Mouse (Mus musculus) CH12.LX (cell line): Measurements from ENCODE around the gene Scrt2. TPM values are rescaled to one million over a fixed set of nuclear protein-coding genes. Genes with fewer than 3 reads are reported as not detected.

Source experiments
- DNase-seq: peaks from one replicate; pipeline ENCODE4 v3.0.0-alpha.2; 2013; ENCODE audit errors: extremely low read depth
- H3K27ac ChIP-seq: 2 replicates; pipeline ENCODE4 v1.5.1; 2012; ENCODE audit warnings: low read depth, mild to moderate bottlenecking, control low read depth, moderate library complexity; ENCODE audit not compliant: insufficient read depth
- H3K27me3 ChIP-seq: replicated peaks from 2 replicates; pipeline ENCODE3; 2012; ENCODE audit warnings: inconsistent platforms
- H3K36me3 ChIP-seq, 2 experiments: replicated peaks in 1 of 2; 2 replicates each; pipeline versions ENCODE3 to v1.6.1; 2012; ENCODE audit warnings: inconsistent platforms in 1 of 2, low read length in 1 of 2, mild to moderate bottlenecking in 1 of 2, mixed read lengths in 1 of 2, moderate library complexity in 1 of 2; ENCODE audit not compliant: control insufficient read depth in 1 of 2, insufficient read depth in 1 of 2
- H3K4me1 ChIP-seq, 2 experiments: 2 replicates each; pipeline ENCODE4 v1.6.1; 2012; ENCODE audit warnings: inconsistent platforms in 1 of 2, moderate library complexity in 1 of 2; ENCODE audit not compliant: insufficient read depth in 2 of 2, control insufficient read depth in 1 of 2
- H3K4me2 ChIP-seq: 2 replicates; pipeline ENCODE4 v1.6.1; 2012; ENCODE audit warnings: low read depth, mild to moderate bottlenecking, control low read depth; ENCODE audit not compliant: poor library complexity, insufficient read depth, severe bottlenecking
- H3K4me3 ChIP-seq, 3 experiments: fragments of 150-350 bp in 1 of 3; sonication (generic) in 1 of 3; replicated peaks in 1 of 3; 2 replicates each; pipeline versions ENCODE3 to v1.5.1; 2011 to 2012; ENCODE audit warnings: low read depth in 2 of 3, low read length in 2 of 3, mild to moderate bottlenecking in 2 of 3, moderate library complexity in 2 of 3, control low read depth in 1 of 3, improper control_type of control experiment in 1 of 3, inconsistent platforms in 1 of 3, mixed read lengths in 1 of 3; ENCODE audit not compliant: poor library complexity in 1 of 3
- H3K79me2 ChIP-seq: replicated peaks from 2 replicates; pipeline ENCODE4 v1.6.1; 2012; ENCODE audit warnings: mild to moderate bottlenecking, moderate library complexity; ENCODE audit not compliant: control insufficient read depth, poor library complexity, insufficient read depth, severe bottlenecking; ENCODE audit errors: extremely low read depth
- H3K9ac ChIP-seq: 2 replicates; pipeline ENCODE4 v1.6.1; 2012; ENCODE audit warnings: low read depth, mild to moderate bottlenecking, control low read depth, moderate library complexity; ENCODE audit not compliant: insufficient read depth
- H3K9me3 ChIP-seq: replicated peaks from 2 replicates; pipeline ENCODE3; 2012; ENCODE audit warnings: low read length, inconsistent platforms, mixed read lengths
- MAFK ChIP-seq: IDR thresholded peaks from 2 replicates; pipeline ENCODE4 v1.6.1; 2011; ENCODE audit warnings: low read length, improper control_type of control experiment; ENCODE audit not compliant: insufficient replicate concordance
- MEF2A ChIP-seq: IDR thresholded peaks from 2 replicates; pipeline ENCODE4 v1.6.1; 2014; ENCODE audit warnings: low read depth, mild to moderate bottlenecking, inconsistent platforms, low read length, improper control_type of control experiment, borderline replicate concordance
- RCOR1 ChIP-seq: conservative IDR thresholded peaks from 2 replicates; pipeline ENCODE4 v1.6.1; 2012; ENCODE audit warnings: low read depth, mild to moderate bottlenecking, inconsistent platforms, low read length, improper control_type of control experiment
- USF2 ChIP-seq: conservative IDR thresholded peaks from 2 replicates; pipeline ENCODE4 v1.6.1; 2011; ENCODE audit warnings: low read depth, low read length, improper control_type of control experiment
- ZMIZ1 ChIP-seq: IDR thresholded peaks from 2 replicates; pipeline ENCODE4 v1.6.1; 2012; ENCODE audit warnings: low read depth, mild to moderate bottlenecking, inconsistent platforms, low read length, improper control_type of control experiment
- dilution Hi-C: fragments of 300-500 bp; cut with MboI; formaldehyde crosslinking; loops from 2 replicates; pipeline ENCODE4 v1.14.3; 2020; ENCODE audit warnings: low sequenced_read_pairs; ENCODE audit not compliant: extremely low pct_unique_long_range_greater_than_20kb, extremely low pct_ligation_motif_present
- in situ Hi-C: fragments of 300-500 bp; cut with MboI; formaldehyde crosslinking; loops from 3 replicates; pipeline ENCODE4 v1.14.3; 2019; ENCODE audit warnings: low sequenced_read_pairs, low pct_ligation_motif_present, low pct_unique_long_range_greater_than_20kb, mixed read lengths
- polyA plus RNA-seq: library from polyadenylated mRNA; unstranded; fragments of >175 nt; gene quantifications from 2 replicates; pipeline ENCODE4 v1.2.1, GENCODE M21; 2012; ENCODE audit warnings: low read depth; ENCODE audit not compliant: insufficient read length
- total RNA-seq, 2 experiments: library from RNA; depleted of rRNA; stranded (reverse); fragments of 300-350 nt in 1 of 2; fragments of >200 nt in 1 of 2; gene quantifications; 2 replicates each; pipeline ENCODE4 v1.2.3; 2012 to 2014

Gene Scrt2
- total and polyA plus RNA-seq, 3 experiments, result not detected

GRCm38 (mm10) chr2:152144501-152144900, 63.2 kb downstream of the Scrt2 start:
- in situ Hi-C loops, result no loop called here
- H3K79me2 ChIP-seq, result no peaks in the 10 kb centered on the region
- no peaks in the 10 kb centered on the region for H3K4me1 ChIP-seq
- TF ChIP-seq MAFK (no peak), ZMIZ1 (no peak), MEF2A (no peak), RCOR1 (no peak), USF2 (no peak)
- H3K36me3 ChIP-seq, result no peaks in the 10 kb centered on the region
- H3K9ac ChIP-seq, result no peak overlapping the region
- H3K27me3 ChIP-seq, result peaks cover 77% of the 10 kb centered on the region
- no peak overlapping the region for H3K4me2 ChIP-seq
- no peak for DNase-seq
- no peak overlapping the region for H3K27ac ChIP-seq
- no peaks in the 10 kb centered on the region for H3K9me3 ChIP-seq
- dilution Hi-C loops, result no loop called here
- H3K4me3 ChIP-seq, result no peak overlapping the region

Other genes with a start within 250 kb of the Scrt2 start
- gene Rspo4, start 238.6 kb upstream of the Scrt2 start, total RNA-seq (2012; rRNA removed), result not detected in 2 replicates
- not detected in 2 replicates for gene Rspo4, start 238.6 kb upstream of the Scrt2 start, total RNA-seq (2014; rRNA removed)
- not detected in 2 replicates for gene Rspo4, start 238.6 kb upstream of the Scrt2 start, polyA plus RNA-seq
- 0.04 TPM in 1 of 2 replicates, not detected in the other for gene Angpt4, start 170.3 kb upstream of the Scrt2 start, total RNA-seq (2012; rRNA removed)
- gene Angpt4, start 170.3 kb upstream of the Scrt2 start, total RNA-seq (2014; rRNA removed), result not detected in 2 replicates
- gene Angpt4, start 170.3 kb upstream of the Scrt2 start, polyA plus RNA-seq, result not detected in 2 replicates
- 8.9 and 9.8 TPM in 2 replicates for gene Fam110a, start 101.3 kb upstream of the Scrt2 start, total RNA-seq (2012; rRNA removed)
- 3.0 and 3.7 TPM in 2 replicates for gene Fam110a, start 101.3 kb upstream of the Scrt2 start, total RNA-seq (2014; rRNA removed)
- gene Fam110a, start 101.3 kb upstream of the Scrt2 start, polyA plus RNA-seq, result 5.2 and 6.3 TPM in 2 replicates
- 0.17 and 0.55 TPM in 2 replicates for gene Slc52a3, start 85.0 kb upstream of the Scrt2 start, total RNA-seq (2012; rRNA removed)
- gene Slc52a3, start 85.0 kb upstream of the Scrt2 start, total RNA-seq (2014; rRNA removed), result 0.23 TPM in 1 of 2 replicates, not detected in the other
- 0.12 and 0.17 TPM in 2 replicates for gene Slc52a3, start 85.0 kb upstream of the Scrt2 start, polyA plus RNA-seq
- not detected in 2 replicates for gene Srxn1, start 24.0 kb downstream of the Scrt2 start, total RNA-seq (2012; rRNA removed)
- gene Srxn1, start 24.0 kb downstream of the Scrt2 start, total RNA-seq (2014; rRNA removed), result not detected in 2 replicates
- gene Srxn1, start 24.0 kb downstream of the Scrt2 start, polyA plus RNA-seq, result not detected in 2 replicates
- gene Tcf15, start 62.0 kb downstream of the Scrt2 start, total RNA-seq (2012; rRNA removed), result not detected in 2 replicates
- not detected in 2 replicates for gene Tcf15, start 62.0 kb downstream of the Scrt2 start, total RNA-seq (2014; rRNA removed)
- gene Tcf15, start 62.0 kb downstream of the Scrt2 start, polyA plus RNA-seq, result not detected in 2 replicates
- gene Csnk2a1, start 145.3 kb downstream of the Scrt2 start, total RNA-seq (2012; rRNA removed), result 100 and 101 TPM in 2 replicates
- gene Csnk2a1, start 145.3 kb downstream of the Scrt2 start, total RNA-seq (2014; rRNA removed), result 145 and 146 TPM in 2 replicates
- 79.2 and 86.9 TPM in 2 replicates for gene Csnk2a1, start 145.3 kb downstream of the Scrt2 start, polyA plus RNA-seq
- gene Tbc1d20, start 212.3 kb downstream of the Scrt2 start, total RNA-seq (2012; rRNA removed), result 14.3 and 15.9 TPM in 2 replicates
- 13.1 and 17.0 TPM in 2 replicates for gene Tbc1d20, start 212.3 kb downstream of the Scrt2 start, total RNA-seq (2014; rRNA removed)
- gene Tbc1d20, start 212.3 kb downstream of the Scrt2 start, polyA plus RNA-seq, result 22.0 and 22.5 TPM in 2 replicates